Mouse (Mus musculus) erythroblast, embryonic 14.5 days (primary cell): ENCODE measurements around the gene Cdk14.

ENCODE experiments used
- GATA1 ChIP-seq: IDR thresholded peaks from 2 replicates; pipeline ENCODE4 v1.6.1; 2012; ENCODE audit warnings: low read length, inconsistent platforms, mixed read lengths
- TAL1 ChIP-seq: IDR thresholded peaks from 3 replicates; pipeline ENCODE4 v1.6.1; 2012; ENCODE audit warnings: low read length, inconsistent platforms, mixed read lengths

DNA sequence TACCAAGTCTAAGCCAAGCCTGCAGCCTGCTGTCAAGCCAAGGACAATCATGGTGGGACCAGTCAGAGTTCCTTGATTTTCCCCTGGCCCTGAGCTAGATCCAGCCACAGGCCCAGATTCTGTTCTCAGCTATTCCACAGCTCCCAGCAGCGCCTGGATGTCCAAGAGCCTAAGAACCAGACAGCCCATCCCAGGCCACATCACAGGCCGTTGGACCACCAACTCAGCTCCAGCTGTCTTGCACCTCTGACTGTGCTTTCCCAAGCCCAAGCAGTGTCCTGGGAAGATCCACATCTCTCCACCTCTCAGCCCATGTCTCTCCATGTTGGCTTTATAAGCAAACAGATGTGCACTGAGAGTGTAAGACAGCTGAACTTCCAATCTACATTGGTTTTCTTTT, 114.8 kb downstream of the Cdk14 start:
- TF ChIP-seq GATA1 (no peak), TAL1 (no peak)
